Mouse (Mus musculus): ENCODE measurements around the gene Mfsd4b1. TPM values are rescaled to one million over a fixed set of nuclear protein-coding genes. Genes with fewer than 3 reads are reported as not detected.

Gene Mfsd4b1
- polyA plus RNA-seq, 1 experiment from 2014 or later: 0.42 TPM

DNA sequence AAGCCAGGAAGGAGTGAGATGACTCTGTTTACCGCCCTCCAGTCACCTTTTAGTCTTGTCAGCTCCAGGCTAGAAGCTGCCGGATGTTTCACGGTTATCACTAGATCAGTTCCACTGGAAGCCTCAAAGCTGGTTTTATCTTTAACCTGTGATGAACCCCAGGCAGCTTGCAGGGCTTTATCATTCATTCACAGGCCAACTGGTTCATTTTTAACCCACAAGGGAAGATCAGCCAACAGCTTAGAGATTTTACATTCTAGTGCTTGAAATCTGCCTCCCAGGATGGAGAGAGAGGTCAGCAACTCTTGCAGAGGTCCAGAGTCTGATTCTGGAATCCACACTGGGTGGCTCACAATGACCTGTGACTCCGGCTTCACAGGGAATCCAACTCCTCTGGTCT lies 33.9 kb downstream of the Mfsd4b1 start:
- Histone ChIP-seq H3K9ac (no peak overlapping the region), H3K4me1 (peaks cover 18% of the 10 kb centered on the region), H3K36me3 (no peaks in the 10 kb centered on the region), H3K27me3 (replicated peaks) (no peaks in the 10 kb centered on the region; the same call in 1 of the 2 replicates), H3K9me3 (replicated peaks) (no peaks in the 10 kb centered on the region), H3K27ac (peak overlapping the region; percentile 49; the same call in 1 of the 2 replicates), H3K4me3 (no peak overlapping the region), H3K4me2 (peak overlapping the region; percentile 19; the same call in 1 of the 2 replicates)
- 21% methylated on average over 4 of the region's 4 CpGs for WGBS (ENCODE audit: insufficient replicate concordance)
- ATAC-seq: peak; percentile 78

GRCm38 (mm10) chr10:39986466-39986865 lies 38.6 kb downstream of the Mfsd4b1 start, which contains the start of gene Mfsd4b5:
Gene Mfsd4b5, minus strand, starts transcription at chr10:39986646.
- H3K9ac ChIP-seq: no peak within 1 kb of the TSS
- H3K4me2 ChIP-seq: no peak within 1 kb of the TSS
- no peak within 1 kb of the TSS for H3K4me3 ChIP-seq
- peaks cover 3% of the 10 kb centered on the region; the same call in 1 of the 2 replicates for H3K27me3 ChIP-seq (replicated peaks)
- no peaks in the 10 kb centered on the region for H3K36me3 ChIP-seq
- H3K4me1 ChIP-seq: peaks cover 12% of the 10 kb centered on the region
- no peak within 1 kb of the TSS for H3K27ac ChIP-seq
- no peaks in the 10 kb centered on the region for H3K9me3 ChIP-seq (replicated peaks)
- 80% methylated on average over 12 of the region's 12 CpGs for WGBS (ENCODE audit: insufficient replicate concordance)
- no peak for ATAC-seq

DNA sequence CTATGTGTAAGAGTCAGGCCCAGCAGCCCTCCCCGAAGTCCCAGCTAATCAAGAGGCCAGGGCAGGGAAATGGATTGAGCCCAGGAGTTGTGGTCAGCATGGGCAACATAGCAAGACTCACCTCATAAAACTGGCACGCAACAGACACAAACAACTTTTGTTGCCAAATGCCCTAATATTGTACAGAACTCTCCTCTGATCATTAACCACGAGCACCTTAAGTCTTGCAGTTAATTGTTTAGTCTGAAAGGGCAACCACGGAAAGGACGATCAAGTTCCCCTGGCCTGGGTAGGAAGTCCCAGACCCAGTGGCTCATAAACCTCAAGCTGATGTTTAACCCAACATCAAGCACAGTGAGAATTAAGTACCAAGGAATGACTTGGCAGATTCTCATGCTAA lies 42.5 kb downstream of the Mfsd4b1 start:
- Histone ChIP-seq H3K9ac (no peak overlapping the region), H3K4me1 (no peaks in the 10 kb centered on the region), H3K27me3 (replicated peaks) (peaks cover 6% of the 10 kb centered on the region; the same call in 1 of the 2 replicates), H3K9me3 (replicated peaks) (peaks cover 7% of the 10 kb centered on the region; the same call in 1 of the 2 replicates), H3K4me3 (no peak overlapping the region), H3K27ac (no peak overlapping the region), H3K36me3 (no peaks in the 10 kb centered on the region), H3K4me2 (no peak overlapping the region)
- WGBS (ENCODE audit: insufficient replicate concordance): 57% methylated on average over 5 of the region's 5 CpGs
- no peak for ATAC-seq

DNA sequence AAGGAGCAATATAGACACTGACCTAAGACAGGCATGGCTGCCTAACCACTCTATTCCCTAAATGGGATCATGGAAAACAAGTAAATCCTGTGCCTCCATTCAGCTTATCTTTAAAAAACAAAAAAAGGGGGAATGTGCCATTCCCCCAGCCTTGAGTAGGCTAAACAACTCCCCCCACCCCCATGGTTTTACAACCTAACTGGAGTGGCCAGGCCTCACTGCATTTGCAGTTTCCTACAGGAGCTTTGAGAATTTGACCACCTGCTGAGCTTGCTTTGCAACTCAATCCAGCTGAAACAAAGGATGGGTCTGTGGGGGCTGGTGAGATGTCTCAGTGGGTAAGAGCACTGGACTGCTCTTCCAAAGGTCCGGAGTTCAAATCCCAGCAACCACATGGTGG lies 46.8 kb downstream of the Mfsd4b1 start:
- 57% methylated on average over 1 of the region's 1 CpGs for WGBS (ENCODE audit: insufficient replicate concordance)
- no peak overlapping the region for H3K27ac ChIP-seq
- ATAC-seq: no peak
- H3K4me3 ChIP-seq: no peak overlapping the region
- peaks cover 9% of the 10 kb centered on the region; the same call in 1 of the 2 replicates for H3K9me3 ChIP-seq (replicated peaks)
- no peaks in the 10 kb centered on the region for H3K36me3 ChIP-seq
- no peak overlapping the region for H3K9ac ChIP-seq
- 0 out of 2 replicates have a peak, but pooled peaks cover 2% of the 10 kb centered on the region for H3K27me3 ChIP-seq (replicated peaks)
- H3K4me2 ChIP-seq: no peak overlapping the region
- no peaks in the 10 kb centered on the region for H3K4me1 ChIP-seq

GRCm38 (mm10) chr10:39977346-39977745 lies 47.7 kb downstream of the Mfsd4b1 start:
- no peak overlapping the region for H3K9ac ChIP-seq
- H3K9me3 ChIP-seq (replicated peaks): peaks cover 9% of the 10 kb centered on the region; the same call in 1 of the 2 replicates
- H3K4me1 ChIP-seq: no peaks in the 10 kb centered on the region
- ATAC-seq: no peak
- 71% methylated on average over 4 of the region's 4 CpGs for WGBS (ENCODE audit: insufficient replicate concordance)
- 0 out of 2 replicates have a peak, but pooled peaks cover 2% of the 10 kb centered on the region for H3K27me3 ChIP-seq (replicated peaks)
- no peaks in the 10 kb centered on the region for H3K36me3 ChIP-seq
- H3K4me3 ChIP-seq: no peak overlapping the region
- no peak overlapping the region for H3K4me2 ChIP-seq
- H3K27ac ChIP-seq: no peak overlapping the region

- Histone ChIP-seq H3K4me2 (no peak overlapping the region), H3K9me3 (replicated peaks) (peaks cover 9% of the 10 kb centered on the region; the same call in 1 of the 2 replicates), H3K27ac (no peak overlapping the region), H3K9ac (no peak overlapping the region), H3K4me3 (no peak overlapping the region), H3K36me3 (no peaks in the 10 kb centered on the region), H3K27me3 (replicated peaks) (no peaks in the 10 kb centered on the region), H3K4me1 (no peaks in the 10 kb centered on the region)
- 48% methylated on average over 2 of the region's 2 CpGs for WGBS (ENCODE audit: insufficient replicate concordance)
- ATAC-seq: no peak
These were observed 49.3 kb downstream of the Mfsd4b1 start for GRCm38 (mm10) chr10:39975771-39976170.

DNA sequence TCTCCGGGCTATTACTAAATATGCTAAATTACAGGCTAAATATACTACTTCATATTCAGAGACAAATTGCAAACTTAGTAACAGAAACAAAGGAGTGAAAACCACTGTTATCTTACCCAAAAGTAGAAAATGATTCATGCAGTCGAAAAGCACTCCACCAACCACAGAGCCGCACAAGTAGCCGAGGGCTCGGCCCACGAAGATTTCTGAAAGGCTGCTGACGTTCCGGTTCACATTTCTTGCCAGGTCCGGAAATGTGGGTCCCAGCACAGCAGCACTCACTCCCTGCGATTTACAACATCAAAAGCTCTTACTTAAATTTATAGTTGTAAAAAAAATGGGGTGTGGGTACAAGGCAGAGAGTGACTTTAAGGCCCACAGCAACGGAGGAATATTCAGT lies 50.1 kb downstream of the Mfsd4b1 start:
- Histone ChIP-seq H3K4me3 (no peak overlapping the region), H3K4me2 (no peak overlapping the region), H3K9ac (no peak overlapping the region), H3K36me3 (no peaks in the 10 kb centered on the region), H3K4me1 (no peaks in the 10 kb centered on the region), H3K27me3 (replicated peaks) (no peaks in the 10 kb centered on the region), H3K9me3 (replicated peaks) (peaks cover 9% of the 10 kb centered on the region; the same call in 1 of the 2 replicates), H3K27ac (no peak overlapping the region)
- WGBS (ENCODE audit: insufficient replicate concordance): 63% methylated on average over 11 of the region's 11 CpGs
- ATAC-seq: no peak

DNA sequence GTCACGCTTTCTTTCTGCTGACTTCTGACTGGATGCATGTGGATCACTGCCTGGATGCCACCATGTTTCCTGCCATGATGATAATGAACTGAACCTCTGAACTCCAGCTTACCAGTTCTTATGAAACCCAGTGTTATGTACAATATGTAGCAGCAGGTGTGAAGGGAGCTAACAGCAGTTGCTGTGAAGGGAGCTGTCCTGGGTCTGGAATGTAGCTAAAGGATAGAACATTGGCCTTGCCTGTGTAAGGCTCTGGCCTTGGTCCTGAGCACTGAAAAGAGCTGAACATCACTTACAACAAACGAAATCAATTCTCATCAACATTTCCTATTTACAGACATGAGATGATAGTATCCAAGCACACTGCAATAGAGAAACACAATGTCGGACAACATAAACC lies 57.6 kb downstream of the Mfsd4b1 start:
- 62% methylated on average over 3 of the region's 3 CpGs for WGBS (ENCODE audit: insufficient replicate concordance)
- no peaks in the 10 kb centered on the region for H3K9me3 ChIP-seq (replicated peaks)
- H3K4me2 ChIP-seq: no peak overlapping the region
- H3K36me3 ChIP-seq: no peaks in the 10 kb centered on the region
- H3K27ac ChIP-seq: no peak overlapping the region
- no peaks in the 10 kb centered on the region for H3K4me1 ChIP-seq
- ATAC-seq: no peak
- H3K27me3 ChIP-seq (replicated peaks): no peaks in the 10 kb centered on the region
- no peak overlapping the region for H3K4me3 ChIP-seq
- H3K9ac ChIP-seq: no peak overlapping the region

GRCm38 (mm10) chr10:39961906-39962305 lies 63.2 kb downstream of the Mfsd4b1 start:
- ATAC-seq: no peak
- H3K9ac ChIP-seq: no peak overlapping the region
- no peak overlapping the region for H3K4me3 ChIP-seq
- H3K9me3 ChIP-seq (replicated peaks): no peaks in the 10 kb centered on the region
- no peaks in the 10 kb centered on the region for H3K36me3 ChIP-seq
- no peaks in the 10 kb centered on the region; the same call in 1 of the 2 replicates for H3K27me3 ChIP-seq (replicated peaks)
- no peak overlapping the region for H3K4me2 ChIP-seq
- no peak overlapping the region for H3K27ac ChIP-seq
- WGBS (ENCODE audit: insufficient replicate concordance): 15% methylated on average over 1 of the region's 1 CpGs
- H3K4me1 ChIP-seq: peaks cover 19% of the 10 kb centered on the region

DNA sequence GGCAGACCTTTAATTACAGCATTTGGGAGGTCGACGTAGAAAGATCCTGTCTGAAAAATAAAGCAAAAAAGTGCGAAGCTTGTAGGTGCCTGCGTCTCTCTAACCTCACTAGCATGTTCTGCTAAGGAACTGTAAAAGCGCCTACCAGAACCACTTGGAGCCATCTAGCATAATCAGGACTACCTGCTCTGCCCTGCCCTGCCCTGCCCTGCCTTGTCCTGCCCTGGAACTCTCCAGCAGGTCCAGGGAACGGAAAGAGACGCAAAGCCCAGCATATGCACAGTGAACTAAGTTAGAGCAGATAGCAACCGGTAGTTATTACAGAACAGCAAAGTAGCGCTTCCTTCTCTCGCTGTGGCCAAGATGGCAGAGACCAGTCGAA lies 64.6 kb downstream of the Mfsd4b1 start:
- Histone ChIP-seq H3K4me2 (peak overlapping the region; percentile 93), H3K36me3 (no peaks in the 10 kb centered on the region), H3K27ac (no peak overlapping the region), H3K4me3 (peak overlapping the region; percentile 61), H3K27me3 (replicated peaks) (no peaks in the 10 kb centered on the region; the same call in 1 of the 2 replicates), H3K4me1 (peaks cover 19% of the 10 kb centered on the region), H3K9me3 (replicated peaks) (no peaks in the 10 kb centered on the region), H3K9ac (no peak overlapping the region)
- WGBS (ENCODE audit: insufficient replicate concordance): 40% methylated on average over 11 of the region's 11 CpGs
- peak; percentile 49 for ATAC-seq

GRCm38 (mm10) chr10:39959761-39960440 lies 65.2 kb downstream of the Mfsd4b1 start, which contains the start of gene Mfsd4b3:
Gene Mfsd4b3, minus strand, starts transcription at chr10:39960153.
- Histone ChIP-seq H3K4me3 (peak within 1 kb of the TSS; percentile 61), H3K4me1 (peaks cover 19% of the 10 kb centered on the region), H3K27ac (peak within 1 kb of the TSS; percentile 69), H3K36me3 (no peaks in the 10 kb centered on the region), H3K27me3 (replicated peaks) (no peaks in the 10 kb centered on the region; the same call in 1 of the 2 replicates), H3K9ac (peak within 1 kb of the TSS; percentile 69), H3K4me2 (peak within 1 kb of the TSS; percentile 93), H3K9me3 (replicated peaks) (no peaks in the 10 kb centered on the region)
- ATAC-seq: peak; percentile 96
- WGBS (ENCODE audit: insufficient replicate concordance): under 1% methylated on average over 38 of the region's 38 CpGs

DNA sequence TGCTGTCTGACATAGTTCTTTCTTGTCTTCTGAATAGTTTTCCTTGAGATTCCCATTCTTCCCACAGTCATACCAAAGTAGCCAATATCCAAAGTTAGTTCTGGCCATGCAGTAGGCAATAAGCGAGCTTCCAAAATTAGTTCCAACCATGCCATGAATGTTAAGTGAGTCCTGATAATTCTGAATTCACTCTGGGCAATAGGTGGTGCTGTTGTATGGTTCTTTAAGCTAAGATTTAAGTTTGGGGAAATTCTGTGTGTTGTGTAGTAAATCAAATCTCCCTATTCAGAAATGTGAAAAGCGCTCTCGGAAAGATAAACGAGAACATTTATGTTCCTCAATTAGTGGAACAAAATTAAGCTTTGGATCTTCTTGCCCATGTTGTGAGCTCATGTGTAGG lies 66.8 kb downstream of the Mfsd4b1 start:
- Histone ChIP-seq H3K9ac (no peak overlapping the region), H3K4me3 (no peak overlapping the region), H3K36me3 (no peaks in the 10 kb centered on the region), H3K27me3 (replicated peaks) (no peaks in the 10 kb centered on the region; the same call in 1 of the 2 replicates), H3K9me3 (replicated peaks) (no peaks in the 10 kb centered on the region), H3K27ac (no peak overlapping the region), H3K4me2 (no peak overlapping the region), H3K4me1 (peaks cover 19% of the 10 kb centered on the region)
- no peak for ATAC-seq
- WGBS (ENCODE audit: insufficient replicate concordance): 66% methylated on average over 4 of the region's 4 CpGs

Measured in liver, embryonic 12.5 days (tissue).